ENCODE assay signal across 12 mouse cellular contexts in the genomic region with DNA sequence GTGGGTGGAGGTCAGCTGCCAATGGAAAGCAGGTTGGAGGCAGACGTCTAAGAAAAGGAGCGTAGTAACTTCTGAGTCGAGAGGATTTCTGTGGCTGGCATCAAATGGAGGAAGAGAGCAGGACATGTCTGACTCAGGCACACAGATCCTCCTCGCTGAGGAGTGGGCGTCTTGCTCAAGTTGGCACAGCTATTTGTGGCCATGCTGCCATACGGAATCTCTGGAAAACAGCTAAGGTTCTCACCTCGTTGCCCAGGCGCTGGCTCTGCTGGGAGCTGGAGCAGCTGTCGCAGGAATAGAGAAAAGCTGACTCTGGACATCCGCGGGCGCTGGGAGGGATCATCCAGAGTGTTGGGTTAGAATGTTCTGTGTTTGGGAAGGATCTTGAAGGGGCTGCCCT.
DNase-seq lines count a peak whose midpoint lies in the region; ATAC-seq lines count a peak whose summit lies in the region.
"Had no signal": no experiment of that assay in that cellular context is flagged by ENCODE, and none has a peak within 500 bp of the region (broad histone marks: within the 10 kb centered on the region; RNA-seq: fewer than 3 reads in every experiment).

No protein-coding gene starts in this region.

- H3K9me3 ChIP-seq in hindbrain, embryonic 16.5 days (ENCODE audit: control insufficient read depth, low read length) = no peaks in the 10 kb centered on the region
- no peaks in the 10 kb centered on the region for H3K9me3 ChIP-seq in hindbrain, embryonic 13.5 days
- no peaks in the 10 kb centered on the region for H3K9me3 ChIP-seq in heart, embryonic 11.5 days (replicated peaks; ENCODE audit: control insufficient read depth, low read length)
- H3K9me3 ChIP-seq: forebrain, embryonic 12.5 days had no signal

- WGBS in hindbrain, embryonic 16.5 days = 63% methylated on average over 12 of the region's 12 CpGs
- WGBS in hindbrain, embryonic 13.5 days = 84% methylated on average over 12 of the region's 12 CpGs
- 69% methylated on average over 12 of the region's 12 CpGs for WGBS in heart, embryonic 11.5 days (ENCODE audit: insufficient replicate concordance)

- no peak overlapping the region for H3K9ac ChIP-seq in hindbrain, embryonic 16.5 days (ENCODE audit: low read depth, low read length)
- H3K9ac ChIP-seq in hindbrain, embryonic 13.5 days = no peak overlapping the region
- no peak overlapping the region for H3K9ac ChIP-seq in heart, embryonic 11.5 days (ENCODE audit: low read depth, low read length)
- H3K9ac ChIP-seq: forebrain, embryonic 12.5 days had no signal

- H3K4me1 ChIP-seq in hindbrain, embryonic 16.5 days (ENCODE audit: control insufficient read depth, insufficient read depth, low read depth, low read length) = peaks cover 11% of the 10 kb centered on the region; the same call in 1 of the 2 replicates
- H3K4me1 ChIP-seq in hindbrain, embryonic 13.5 days (replicated peaks) = peaks cover 12% of the 10 kb centered on the region
- H3K4me1 ChIP-seq in heart, embryonic 11.5 days (ENCODE audit: control insufficient read depth, insufficient read depth, low read length) = no peaks in the 10 kb centered on the region

- H3K27me3 ChIP-seq in hindbrain, embryonic 16.5 days (replicated peaks; ENCODE audit: control insufficient read depth, insufficient read depth, low read length) = no peaks in the 10 kb centered on the region
- H3K27me3 ChIP-seq in hindbrain, embryonic 13.5 days = no peaks in the 10 kb centered on the region
- no peaks in the 10 kb centered on the region for H3K27me3 ChIP-seq in heart, embryonic 11.5 days (ENCODE audit: control insufficient read depth, insufficient read depth, low read length)
- H3K27me3 ChIP-seq: forebrain, embryonic 12.5 days had no signal

- H3K27ac ChIP-seq in hindbrain, embryonic 16.5 days (ENCODE audit: low read depth, low read length) = no peak overlapping the region
- no peak overlapping the region for H3K27ac ChIP-seq in hindbrain, embryonic 13.5 days
- H3K27ac ChIP-seq in heart, embryonic 11.5 days (ENCODE audit: low read depth, low read length) = no peak overlapping the region
- H3K27ac ChIP-seq: forebrain, embryonic 12.5 days had no signal

- H3K4me2 ChIP-seq in hindbrain, embryonic 16.5 days (ENCODE audit: low read length) = no peak overlapping the region
- no peak overlapping the region for H3K4me2 ChIP-seq in hindbrain, embryonic 13.5 days
- no peak overlapping the region for H3K4me2 ChIP-seq in heart, embryonic 11.5 days
- H3K4me2 ChIP-seq: forebrain, embryonic 12.5 days had no signal

- peak; percentile 12 for DNase-seq in thymus, postnatal 4 days
- no peak for DNase-seq in thymus, postnatal 10 days (ENCODE audit: low spot score in 2 of 2)
- peak; percentile 64 for DNase-seq in left cerebral cortex, postnatal 4 days
- no peak for DNase-seq in urinary bladder, postnatal 4 days (ENCODE audit: low spot score in 2 of 2)
- no peak for DNase-seq in spleen, postnatal 14 days (ENCODE audit: low spot score in 2 of 2)
- DNase-seq: adrenal gland, postnatal 25 days; cerebellum, adult 18-20 months; kidney, adult 18-20 months had no signal

- no peaks in the 10 kb centered on the region for H3K36me3 ChIP-seq in hindbrain, embryonic 16.5 days (ENCODE audit: control insufficient read depth, insufficient read depth, low read length)
- H3K36me3 ChIP-seq in hindbrain, embryonic 13.5 days = no peaks in the 10 kb centered on the region
- H3K36me3 ChIP-seq in heart, embryonic 11.5 days (ENCODE audit: control insufficient read depth, insufficient read depth, low read length) = no peaks in the 10 kb centered on the region
- H3K36me3 ChIP-seq: forebrain, embryonic 12.5 days had no signal

- no peak overlapping the region for H3K4me3 ChIP-seq in hindbrain, embryonic 16.5 days (ENCODE audit: low read length)
- H3K4me3 ChIP-seq in hindbrain, embryonic 13.5 days = no peak overlapping the region
- no peak overlapping the region for H3K4me3 ChIP-seq in heart, embryonic 11.5 days (ENCODE audit: low read depth, low read length)
- H3K4me3 ChIP-seq: forebrain, embryonic 12.5 days had no signal

- intact Hi-C loops in left cerebral cortex, postnatal 4 days (cut with DNase I) = no loop called here

- ATAC-seq in hindbrain, embryonic 16.5 days = peak; percentile 38
- ATAC-seq in hindbrain, embryonic 13.5 days (ENCODE audit: low FRiP score) = no peak
- ATAC-seq in heart, embryonic 11.5 days (replicated peaks; ENCODE audit: insufficient number of reproducible peaks, low FRiP score, low TSS enrichment) = no peak

Comparison
In these comparisons a context has a peak if more than half of its experiments do, and no peak if none do; other contexts are left out.
1. DNase-seq: peak in thymus, postnatal 4 days (single experiment) and left cerebral cortex, postnatal 4 days (single experiment); none in thymus, postnatal 10 days (0 of 2), urinary bladder, postnatal 4 days (0 of 2) and spleen, postnatal 14 days (0 of 2).